Mouse (Mus musculus) kidney, embryonic 14.5 days (tissue): Measurements from ENCODE around the gene Dusp15. TPM values are rescaled to one million over a fixed set of nuclear protein-coding genes. Genes with fewer than 3 reads are reported as not detected.

Experiments used
- polyA plus RNA-seq: library from polyadenylated mRNA; unstranded; fragments of >200 nt; fragmentation: Nextera tagmentation; extraction: Ambion mirVana; gene quantifications from 2 replicates; pipeline ENCODE4 v1.2.1, GENCODE M21; 2014

Gene Dusp15
- polyA plus RNA-seq, 1 experiment from 2014 or later, result 2.3 TPM

Other genes starting within 250 kb of the Dusp15 start
- 129 and 178 TPM in 2 replicates for gene Id1, start 215.4 kb downstream of the Dusp15 start, polyA plus RNA-seq
- gene Cox4i2, start 197.5 kb downstream of the Dusp15 start, polyA plus RNA-seq, result 12.1 and 18.8 TPM in 2 replicates
- gene Bcl2l1, start 120.0 kb downstream of the Dusp15 start, polyA plus RNA-seq, result 66.9 and 96.1 TPM in 2 replicates
- gene Tpx2, start 103.7 kb downstream of the Dusp15 start, polyA plus RNA-seq, result 107 and 124 TPM in 2 replicates
- gene Mylk2, start 40.3 kb downstream of the Dusp15 start, polyA plus RNA-seq, result 0.13 TPM in 1 of 2 replicates, not detected in the other
- 4.4 and 4.8 TPM in 2 replicates for gene Foxs1, start 18.5 kb downstream of the Dusp15 start, polyA plus RNA-seq
- gene Ttll9, start 10.8 kb upstream of the Dusp15 start, polyA plus RNA-seq, result 1.1 and 1.2 TPM in 2 replicates
- 58.2 and 79.8 TPM in 2 replicates for gene Pdrg1, start 63.7 kb upstream of the Dusp15 start, polyA plus RNA-seq
- not detected in 2 replicates for gene Xkr7, start 80.2 kb upstream of the Dusp15 start, polyA plus RNA-seq
- 4.2 and 4.4 TPM in 2 replicates for gene Ccm2l, start 114.3 kb upstream of the Dusp15 start, polyA plus RNA-seq
- 3.9 and 4.8 TPM in 2 replicates for gene Hck, start 156.8 kb upstream of the Dusp15 start, polyA plus RNA-seq
- 71.1 and 99.4 TPM in 2 replicates for gene Tm9sf4, start 209.6 kb upstream of the Dusp15 start, polyA plus RNA-seq